Mouse (Mus musculus): ENCODE measurements around the gene Mepce. TPM values are rescaled to one million over a fixed set of nuclear protein-coding genes. Genes with fewer than 3 reads are reported as not detected.
A peak's percentile ranks its signal among the peaks of the same experiment; 100 is the strongest.

Gene Mepce
- total and polyA plus RNA-seq, 3 experiments, result 32.7 to 43.7 (median 37.3) TPM

GRCm38 (mm10) chr5:137785164-137786031 lies 2.1 kb downstream of the Mepce start:
- dilution Hi-C loops (cut with MboI; ENCODE audit: extremely low pct_ligation_motif_present, extremely low pct_unique_long_range_greater_than_20kb, low sequenced_read_pairs), result no loop called here
- Histone ChIP-seq H3K9me3 (replicated peaks; ENCODE audit: low read length) (peaks cover 2% of the 10 kb centered on the region), H3K36me3 (replicated peaks in 1 of 2; ENCODE audit: control insufficient read depth in 1 of 2, insufficient read depth in 1 of 2, low read length in 1 of 2) (peaks cover 32 to 47% of the 10 kb centered on the region in 2 experiments), H3K27me3 (replicated peaks) (no peaks in the 10 kb centered on the region), H3K4me3 (replicated peaks in 1 of 3; ENCODE audit: low read depth in 2 of 3, low read length in 2 of 3, poor library complexity in 1 of 3) (peak overlapping the region; percentile 67 to 76 (median 73)), H3K4me1 (ENCODE audit: control insufficient read depth in 1 of 2, insufficient read depth in 2 of 2) (peaks cover 19 to 49% of the 10 kb centered on the region in 2 experiments), H3K79me2 (replicated peaks; ENCODE audit: control insufficient read depth, extremely low read depth, insufficient read depth, poor library complexity, severe bottlenecking) (peaks cover 32% of the 10 kb centered on the region), H3K4me2 (ENCODE audit: insufficient read depth, low read depth, poor library complexity, severe bottlenecking) (peak overlapping the region; percentile 61), H3K27ac (ENCODE audit: insufficient read depth, low read depth) (peak overlapping the region; percentile 92), H3K9ac (ENCODE audit: insufficient read depth, low read depth) (peak overlapping the region; percentile 99)
- in situ Hi-C loops (cut with MboI; ENCODE audit: low pct_ligation_motif_present, low pct_unique_long_range_greater_than_20kb, low sequenced_read_pairs), result no loop called here
- peak; percentile 31 for DNase-seq (ENCODE audit: extremely low read depth)
- TF ChIP-seq ELF1 (IDR thresholded peaks at IDR 0.05; ENCODE audit: low read depth, low read length) (peak; percentile 25; the same call in 1 of the 2 replicates), EP300 (IDR thresholded peaks at IDR 0.05; ENCODE audit: low read length) (no peak), BHLHE40 (IDR thresholded peaks at IDR 0.05; ENCODE audit: low read depth, low read length) (peak; percentile 27; the same call in 1 of the 2 replicates)

GRCm38 (mm10) chr5:137784546-137784945 lies 2.9 kb downstream of the Mepce start:
- H3K4me3 ChIP-seq (replicated peaks in 1 of 3; ENCODE audit: low read depth in 2 of 3, low read length in 2 of 3, poor library complexity in 1 of 3), result peak overlapping the region in 2 of 3 experiments; percentile 67 to 76
- TF ChIP-seq KAT2A (IDR thresholded peaks at IDR 0.05; ENCODE audit: insufficient replicate concordance, low read length) (no peak), RAD21 (IDR thresholded peaks at IDR 0.05; ENCODE audit: low read depth, low read length) (no peak), POLR2AphosphoS2 (IDR thresholded peaks at IDR 0.05; ENCODE audit: low read depth, low read length) (no peak), BHLHE40 (IDR thresholded peaks at IDR 0.05; ENCODE audit: low read depth, low read length) (no peak), ZNF384 (IDR thresholded peaks at IDR 0.05; ENCODE audit: low read depth, low read length) (no peak), NELFE (IDR thresholded peaks at IDR 0.05; ENCODE audit: low read depth, low read length) (no peak)
- H3K4me1 ChIP-seq (ENCODE audit: control insufficient read depth in 1 of 2, insufficient read depth in 2 of 2), result peaks cover 19 to 58% of the 10 kb centered on the region in 2 experiments
- H3K9me3 ChIP-seq (replicated peaks; ENCODE audit: low read length), result peaks cover 2% of the 10 kb centered on the region
- peaks cover 39% of the 10 kb centered on the region for H3K79me2 ChIP-seq (replicated peaks; ENCODE audit: control insufficient read depth, extremely low read depth, insufficient read depth, poor library complexity, severe bottlenecking)
- dilution Hi-C loops (cut with MboI; ENCODE audit: extremely low pct_ligation_motif_present, extremely low pct_unique_long_range_greater_than_20kb, low sequenced_read_pairs), result no loop called here
- H3K36me3 ChIP-seq (replicated peaks in 1 of 2; ENCODE audit: control insufficient read depth in 1 of 2, insufficient read depth in 1 of 2, low read length in 1 of 2), result peaks cover 35 to 55% of the 10 kb centered on the region in 2 experiments
- no peak for DNase-seq (ENCODE audit: extremely low read depth)
- peak overlapping the region; percentile 61 for H3K4me2 ChIP-seq (ENCODE audit: insufficient read depth, low read depth, poor library complexity, severe bottlenecking)
- peak overlapping the region; percentile 99 for H3K9ac ChIP-seq (ENCODE audit: insufficient read depth, low read depth)
- no peak overlapping the region for H3K27ac ChIP-seq (ENCODE audit: insufficient read depth, low read depth)
- in situ Hi-C loops (cut with MboI; ENCODE audit: low pct_ligation_motif_present, low pct_unique_long_range_greater_than_20kb, low sequenced_read_pairs), result no loop called here
- H3K27me3 ChIP-seq (replicated peaks), result no peaks in the 10 kb centered on the region

- Histone ChIP-seq H3K79me2 (replicated peaks; ENCODE audit: control insufficient read depth, extremely low read depth, insufficient read depth, poor library complexity, severe bottlenecking) (peaks cover 39% of the 10 kb centered on the region), H3K4me3 (replicated peaks in 1 of 3; ENCODE audit: low read depth in 2 of 3, low read length in 2 of 3, poor library complexity in 1 of 3) (peak overlapping the region in 2 of 3 experiments; percentile 67 to 76), H3K9ac (ENCODE audit: insufficient read depth, low read depth) (peak overlapping the region; percentile 99; the same call in 1 of the 2 replicates), H3K9me3 (replicated peaks; ENCODE audit: low read length) (peaks cover 2% of the 10 kb centered on the region), H3K27me3 (replicated peaks) (no peaks in the 10 kb centered on the region), H3K4me2 (ENCODE audit: insufficient read depth, low read depth, poor library complexity, severe bottlenecking) (peak overlapping the region; percentile 61), H3K36me3 (replicated peaks in 1 of 2; ENCODE audit: control insufficient read depth in 1 of 2, insufficient read depth in 1 of 2, low read length in 1 of 2) (peaks cover 35 to 55% of the 10 kb centered on the region in 2 experiments), H3K4me1 (ENCODE audit: control insufficient read depth in 1 of 2, insufficient read depth in 2 of 2) (peaks cover 19 to 59% of the 10 kb centered on the region in 2 experiments), H3K27ac (ENCODE audit: insufficient read depth, low read depth) (no peak overlapping the region)
- dilution Hi-C loops (cut with MboI; ENCODE audit: extremely low pct_ligation_motif_present, extremely low pct_unique_long_range_greater_than_20kb, low sequenced_read_pairs) (no loop called here), in situ Hi-C loops (cut with MboI; ENCODE audit: low pct_ligation_motif_present, low pct_unique_long_range_greater_than_20kb, low sequenced_read_pairs) (no loop called here)
- TF ChIP-seq USF1 (IDR thresholded peaks at IDR 0.05; ENCODE audit: low read depth, low read length) (no peak), TCF12 (IDR thresholded peaks at IDR 0.05; ENCODE audit: low read depth, low read length) (no peak), HCFC1 (IDR thresholded peaks at IDR 0.05; ENCODE audit: low read depth, low read length) (no peak), E2F4 (IDR thresholded peaks at IDR 0.05; ENCODE audit: insufficient replicate concordance, low read depth, low read length) (no peak)
- DNase-seq (ENCODE audit: extremely low read depth), result no peak
Observed at GRCm38 (mm10) chr5:137783901-137784540, 3.4 kb downstream of the Mepce start.

Data from CH12.LX (cell line).